Comparison of ENCODE assay signal across 21 mouse cellular contexts in the genomic region with DNA sequence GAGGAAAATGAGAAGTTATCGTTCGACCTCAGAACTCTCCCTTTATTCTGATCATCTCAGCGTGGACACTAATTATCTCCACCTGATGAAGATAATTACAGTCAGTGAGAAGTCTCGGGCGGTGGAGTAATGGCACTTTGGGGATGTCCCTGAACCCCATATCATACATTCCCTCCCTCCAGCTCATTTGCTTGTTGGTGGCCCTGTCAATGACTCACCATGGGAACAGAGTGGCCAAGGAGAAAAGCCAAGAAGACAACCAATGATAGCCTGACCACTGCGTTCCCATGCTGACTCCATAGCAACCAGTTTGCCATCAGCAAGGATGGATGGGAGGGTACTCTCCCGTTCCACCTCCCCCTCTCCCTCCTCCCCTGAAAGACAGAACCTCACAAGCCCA.
A peak's percentile ranks its signal among the peaks of the same experiment; 100 is the strongest.
DNase-seq lines count a peak whose midpoint lies in the region; ATAC-seq lines count a peak whose summit lies in the region.
"Had no signal": no experiment of that assay in that cellular context is flagged by ENCODE, and none has a peak within 500 bp of the region (broad histone marks: within the 10 kb centered on the region; RNA-seq: fewer than 3 reads in every experiment).

No protein-coding gene starts in this region.

- WGBS in hindbrain, embryonic 10.5 days: 77% methylated on average over 7 of the region's 7 CpGs
- 38% methylated on average over 7 of the region's 7 CpGs for WGBS in hindbrain, embryonic 16.5 days
- 71% methylated on average over 7 of the region's 7 CpGs for WGBS in midbrain, embryonic 11.5 days
- WGBS in midbrain, embryonic 13.5 days: 71% methylated on average over 7 of the region's 7 CpGs
- WGBS in embryonic facial prominence, embryonic 10.5 days: 70% methylated on average over 7 of the region's 7 CpGs

- H3K27me3 ChIP-seq in hindbrain, embryonic 10.5 days (ENCODE audit: insufficient read depth, poor library complexity, severe bottlenecking): no peaks in the 10 kb centered on the region
- H3K27me3 ChIP-seq in hindbrain, embryonic 16.5 days (replicated peaks; ENCODE audit: control insufficient read depth, insufficient read depth, low read length): no peaks in the 10 kb centered on the region
- no peaks in the 10 kb centered on the region for H3K27me3 ChIP-seq in midbrain, embryonic 11.5 days (ENCODE audit: control insufficient read depth, insufficient read depth, low read length)
- H3K27me3 ChIP-seq in midbrain, embryonic 13.5 days: no peaks in the 10 kb centered on the region
- H3K27me3 ChIP-seq in embryonic facial prominence, embryonic 10.5 days (replicated peaks; ENCODE audit: low read depth, poor library complexity, severe bottlenecking): no peaks in the 10 kb centered on the region
- H3K27me3 ChIP-seq: CH12.LX; embryonic facial prominence, embryonic 12.5 days; heart, embryonic 12.5 days had no signal

- peak overlapping the region; percentile 31; the same call in 1 of the 2 replicates for H3K27ac ChIP-seq in hindbrain, embryonic 10.5 days
- H3K27ac ChIP-seq in hindbrain, embryonic 16.5 days (ENCODE audit: low read depth, low read length): no peak overlapping the region
- H3K27ac ChIP-seq in midbrain, embryonic 11.5 days (ENCODE audit: low read depth, low read length): no peak overlapping the region
- H3K27ac ChIP-seq in midbrain, embryonic 13.5 days: no peak overlapping the region
- H3K27ac ChIP-seq in embryonic facial prominence, embryonic 10.5 days (replicated peaks): 0 out of 2 replicates have a peak overlapping the region, but pooled peaks have one; percentile 24
- H3K27ac ChIP-seq: embryonic facial prominence, embryonic 12.5 days; heart, adult 2 months; hindbrain, embryonic 14.5 days had no signal

- DNase-seq in hindbrain, embryonic 10.5 days (ENCODE audit: low spot score): peak; percentile 18
- peak; percentile 47 for DNase-seq in midbrain, embryonic 11.5 days (ENCODE audit: low spot score, missing footprints)
- peak; percentile 22 for DNase-seq in Muller cell, postnatal 12 days (ENCODE audit: inconsistent ontology term)
- DNase-seq in embryonic facial prominence, embryonic 10.5 days (ENCODE audit: low spot score): no peak
- no peak for DNase-seq in heart, adult 11 months
- DNase-seq: adrenal gland, adult 8-10 months; adrenal gland, postnatal 36 days; cerebellum, adult 11 months; cerebellum, adult 8-10 months; cerebellum, postnatal 14 days; gastrocnemius, postnatal 10 days; heart, adult 2 months had no signal

- H3K9me3 ChIP-seq in hindbrain, embryonic 10.5 days: no peaks in the 10 kb centered on the region
- H3K9me3 ChIP-seq in hindbrain, embryonic 16.5 days (ENCODE audit: control insufficient read depth, low read length): no peaks in the 10 kb centered on the region
- no peaks in the 10 kb centered on the region for H3K9me3 ChIP-seq in midbrain, embryonic 11.5 days (ENCODE audit: control insufficient read depth, low read length)
- no peaks in the 10 kb centered on the region for H3K9me3 ChIP-seq in midbrain, embryonic 13.5 days
- H3K9me3 ChIP-seq in embryonic facial prominence, embryonic 10.5 days: no peaks in the 10 kb centered on the region
- H3K9me3 ChIP-seq: embryonic facial prominence, embryonic 12.5 days; heart, embryonic 12.5 days had no signal

- H3K4me1 ChIP-seq in hindbrain, embryonic 10.5 days (replicated peaks): peaks cover 24% of the 10 kb centered on the region; the same call in 1 of the 2 replicates
- H3K4me1 ChIP-seq in hindbrain, embryonic 16.5 days (ENCODE audit: control insufficient read depth, insufficient read depth, low read depth, low read length): peaks cover 2% of the 10 kb centered on the region; the same call in 1 of the 2 replicates
- no peaks in the 10 kb centered on the region for H3K4me1 ChIP-seq in midbrain, embryonic 11.5 days (ENCODE audit: control insufficient read depth, insufficient read depth, low read length)
- peaks cover 3% of the 10 kb centered on the region; the same call in 1 of the 2 replicates for H3K4me1 ChIP-seq in midbrain, embryonic 13.5 days (replicated peaks)
- peaks cover 16% of the 10 kb centered on the region; the same call in 1 of the 2 replicates for H3K4me1 ChIP-seq in embryonic facial prominence, embryonic 10.5 days
- H3K4me1 ChIP-seq: heart, embryonic 12.5 days had no signal

- no peak overlapping the region for H3K9ac ChIP-seq in hindbrain, embryonic 16.5 days (ENCODE audit: low read depth, low read length)
- H3K9ac ChIP-seq in midbrain, embryonic 11.5 days (ENCODE audit: low read length): no peak overlapping the region
- no peak overlapping the region for H3K9ac ChIP-seq in midbrain, embryonic 13.5 days (replicated peaks)
- H3K9ac ChIP-seq: embryonic facial prominence, embryonic 12.5 days; heart, embryonic 12.5 days; hindbrain, embryonic 14.5 days had no signal

- H3K36me3 ChIP-seq in hindbrain, embryonic 10.5 days: no peaks in the 10 kb centered on the region
- H3K36me3 ChIP-seq in hindbrain, embryonic 16.5 days (ENCODE audit: control insufficient read depth, insufficient read depth, low read length): no peaks in the 10 kb centered on the region
- H3K36me3 ChIP-seq in midbrain, embryonic 11.5 days (ENCODE audit: control insufficient read depth, insufficient read depth, low read length): no peaks in the 10 kb centered on the region
- H3K36me3 ChIP-seq in midbrain, embryonic 13.5 days: no peaks in the 10 kb centered on the region
- H3K36me3 ChIP-seq in embryonic facial prominence, embryonic 10.5 days (replicated peaks): no peaks in the 10 kb centered on the region
- H3K36me3 ChIP-seq: embryonic facial prominence, embryonic 12.5 days; heart, embryonic 12.5 days had no signal

- no peak for ATAC-seq in hindbrain, embryonic 16.5 days
- no peak for ATAC-seq in midbrain, embryonic 11.5 days (ENCODE audit: low FRiP score)
- no peak for ATAC-seq in midbrain, embryonic 13.5 days
- ATAC-seq: forebrain, embryonic 16.5 days; inflammation-experienced regulatory T-cells, adult 6 months; intestine, postnatal 0 days had no signal

- no peak overlapping the region for H3K4me3 ChIP-seq in hindbrain, embryonic 10.5 days
- H3K4me3 ChIP-seq in hindbrain, embryonic 16.5 days (ENCODE audit: low read length): no peak overlapping the region
- H3K4me3 ChIP-seq in midbrain, embryonic 11.5 days (ENCODE audit: low read depth, low read length): no peak overlapping the region
- H3K4me3 ChIP-seq in midbrain, embryonic 13.5 days (replicated peaks): no peak overlapping the region
- H3K4me3 ChIP-seq in embryonic facial prominence, embryonic 10.5 days: no peak overlapping the region
- H3K4me3 ChIP-seq: embryonic facial prominence, embryonic 12.5 days; heart, adult 2 months; heart, embryonic 12.5 days had no signal

- H3K4me2 ChIP-seq in hindbrain, embryonic 16.5 days (ENCODE audit: low read length): no peak overlapping the region
- no peak overlapping the region for H3K4me2 ChIP-seq in midbrain, embryonic 11.5 days
- H3K4me2 ChIP-seq in midbrain, embryonic 13.5 days (replicated peaks): no peak overlapping the region
- H3K4me2 ChIP-seq: embryonic facial prominence, embryonic 12.5 days; heart, embryonic 12.5 days; hindbrain, embryonic 14.5 days had no signal

Comparison
In these comparisons a context has a peak if more than half of its experiments do, and no peak if none do; other contexts are left out.
1. H3K27ac ChIP-seq: peak in hindbrain, embryonic 10.5 days (single experiment) and embryonic facial prominence, embryonic 10.5 days (single experiment); none in hindbrain, embryonic 16.5 days (single experiment), midbrain, embryonic 11.5 days (single experiment) and midbrain, embryonic 13.5 days (single experiment).
2. DNase-seq: peak in hindbrain, embryonic 10.5 days (single experiment), midbrain, embryonic 11.5 days (single experiment) and Muller cell, postnatal 12 days (single experiment); none in embryonic facial prominence, embryonic 10.5 days (single experiment) and heart, adult 11 months (single experiment).